Mouse (Mus musculus) forelimb bud, embryonic 11.5 days (tissue): Measurements from ENCODE around the gene Mtrf1l.
A peak's percentile ranks its signal among the peaks of the same experiment; 100 is the strongest.

Source experiments
- DNase-seq: peaks from one replicate; pipeline ENCODE4 v3.0.0-alpha.2; 2012; ENCODE audit warnings: low read depth, low spot score

The Mtrf1l gene

GRCm38 (mm10) chr10:5804691-5805156 is 19.0 kb downstream of the Mtrf1l start:
- peak; percentile 35 for DNase-seq

GRCm38 (mm10) chr10:5803739-5804138 is 20.0 kb downstream of the Mtrf1l start:
- DNase-seq, result no peak

- DNase-seq, result no peak
These were observed 20.8 kb downstream of the Mtrf1l start for GRCm38 (mm10) chr10:5802866-5803265.

GRCm38 (mm10) chr10:5800490-5800889 is 23.2 kb downstream of the Mtrf1l start:
- DNase-seq, result peak; percentile 34

GRCm38 (mm10) chr10:5798069-5798468 is 25.6 kb downstream of the Mtrf1l start:
- no peak for DNase-seq

GRCm38 (mm10) chr10:5790657-5791056 is 33.1 kb downstream of the Mtrf1l start:
- DNase-seq, result peak; percentile 27

- DNase-seq, result no peak
These were observed 36.8 kb downstream of the Mtrf1l start for GRCm38 (mm10) chr10:5786923-5787322.
